Mouse (Mus musculus): ENCODE results near the gene Trmt2a.
A peak's percentile ranks its signal among the peaks of the same experiment; 100 is the strongest.

Gene Trmt2a

DNA sequence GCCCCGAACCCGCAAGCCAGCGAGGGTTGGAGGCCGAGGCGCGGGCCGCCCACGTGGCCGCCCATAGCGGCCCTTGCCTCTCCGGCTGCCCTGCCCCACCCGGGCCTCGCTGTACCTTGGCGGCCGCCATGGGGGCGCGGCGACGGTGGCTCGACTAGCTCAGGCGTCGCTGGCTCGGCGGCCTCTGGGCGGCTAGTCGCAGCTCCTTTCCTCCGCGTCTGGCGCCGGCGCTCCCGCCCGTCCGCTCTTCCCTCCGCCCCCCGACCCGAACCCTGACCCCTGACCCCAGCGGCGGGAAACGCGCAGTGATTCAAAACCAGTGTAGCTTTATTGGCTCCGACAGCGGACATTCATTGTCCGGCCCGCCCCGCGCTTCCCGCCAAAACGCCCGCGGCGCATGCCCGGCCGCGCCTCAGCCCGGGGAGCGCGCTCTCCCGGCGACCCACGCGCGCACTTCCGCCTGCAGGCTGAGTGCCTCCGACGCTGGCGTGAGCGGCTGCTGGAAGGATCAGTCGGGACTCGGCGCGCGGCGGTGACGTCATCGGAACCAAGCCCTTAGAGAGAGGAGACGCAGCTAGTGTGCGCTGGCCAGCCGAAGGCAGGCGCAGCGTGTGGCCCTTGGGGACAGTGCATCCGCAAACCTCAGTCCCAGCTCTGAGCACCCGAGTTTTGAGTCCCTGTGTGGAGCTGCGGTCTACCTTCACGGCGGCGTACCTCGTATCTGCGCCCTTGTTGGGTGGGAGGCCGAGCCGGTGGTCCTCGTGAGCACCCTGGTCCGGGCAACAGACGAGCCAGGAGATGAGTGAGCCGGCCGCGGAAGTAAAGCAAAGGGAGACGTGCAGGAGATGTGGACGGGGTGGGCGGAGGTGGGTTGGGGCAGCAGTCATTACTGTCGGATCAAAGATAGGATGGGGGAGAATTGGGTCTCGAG is at the start of gene Trmt2a, which contains the start of gene Ranbp1:
Trmt2a (plus strand) TSS at position 247 of the 931 bp plus-strand sequence.
Ranbp1 (minus strand) TSS at position 300 of the 931 bp plus-strand sequence.
- DNase-seq: peak; percentile 98 to 100

DNA sequence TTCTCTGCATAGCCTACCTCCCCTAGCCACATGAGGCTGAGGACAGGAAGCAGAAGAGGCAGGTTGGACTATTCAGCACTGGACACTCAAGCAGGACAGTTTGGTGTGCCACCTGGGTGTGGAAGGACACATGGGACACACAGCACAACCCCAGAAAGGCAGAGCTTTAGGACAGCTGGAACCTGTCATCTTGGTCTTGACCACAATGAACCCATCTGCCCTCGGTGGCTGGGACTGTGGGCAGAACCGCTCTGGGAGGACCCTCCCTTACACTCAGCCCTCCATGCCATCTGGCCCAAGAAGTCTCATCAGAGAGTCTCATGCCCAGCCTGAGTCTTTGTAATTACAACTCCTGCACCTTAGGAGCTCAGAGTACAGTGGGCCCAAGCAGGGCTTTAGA is 48.4 kb upstream of the Trmt2a start:
- DNase-seq: no peak

DNA sequence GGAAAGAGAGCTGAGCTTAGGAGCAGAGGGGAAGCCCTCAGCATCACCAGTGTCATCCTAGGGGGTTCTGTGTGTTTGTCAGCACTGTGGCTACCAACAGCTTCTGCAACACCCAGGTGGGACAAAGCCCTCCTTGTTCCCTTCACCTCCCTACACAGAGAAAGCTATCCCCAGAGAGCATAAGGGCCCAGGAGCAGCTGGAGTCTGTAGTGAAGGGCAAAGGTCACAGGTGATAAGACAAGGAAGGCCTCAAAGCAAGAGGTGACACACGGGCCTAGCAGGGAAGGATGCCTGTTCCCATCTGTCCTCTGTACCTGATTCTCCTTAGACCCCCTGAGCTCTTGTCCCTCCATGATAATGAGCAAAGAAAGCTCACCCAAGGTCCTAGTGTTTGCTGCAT is 46.9 kb upstream of the Trmt2a start:
- DNase-seq: no peak

DNA sequence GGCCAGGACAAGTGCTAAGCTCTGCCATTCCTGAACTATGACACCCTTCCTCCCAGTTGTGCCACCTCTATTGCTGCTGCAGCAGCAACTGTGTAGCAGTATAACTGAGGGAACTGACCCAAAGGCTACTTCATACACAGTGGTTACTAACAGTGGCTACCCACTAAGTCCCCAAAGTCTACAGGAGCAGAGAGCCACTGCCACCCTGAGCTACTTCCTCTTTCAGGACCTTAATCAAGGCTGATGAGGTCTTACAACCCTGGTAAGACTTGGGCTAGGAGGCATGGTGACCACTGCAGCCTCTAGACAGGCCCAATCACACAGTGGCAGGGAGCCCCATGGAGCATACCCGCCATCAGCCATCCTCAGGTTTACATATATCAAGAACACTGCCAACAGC is 46.4 kb upstream of the Trmt2a start:
- DNase-seq: no peak

DNA sequence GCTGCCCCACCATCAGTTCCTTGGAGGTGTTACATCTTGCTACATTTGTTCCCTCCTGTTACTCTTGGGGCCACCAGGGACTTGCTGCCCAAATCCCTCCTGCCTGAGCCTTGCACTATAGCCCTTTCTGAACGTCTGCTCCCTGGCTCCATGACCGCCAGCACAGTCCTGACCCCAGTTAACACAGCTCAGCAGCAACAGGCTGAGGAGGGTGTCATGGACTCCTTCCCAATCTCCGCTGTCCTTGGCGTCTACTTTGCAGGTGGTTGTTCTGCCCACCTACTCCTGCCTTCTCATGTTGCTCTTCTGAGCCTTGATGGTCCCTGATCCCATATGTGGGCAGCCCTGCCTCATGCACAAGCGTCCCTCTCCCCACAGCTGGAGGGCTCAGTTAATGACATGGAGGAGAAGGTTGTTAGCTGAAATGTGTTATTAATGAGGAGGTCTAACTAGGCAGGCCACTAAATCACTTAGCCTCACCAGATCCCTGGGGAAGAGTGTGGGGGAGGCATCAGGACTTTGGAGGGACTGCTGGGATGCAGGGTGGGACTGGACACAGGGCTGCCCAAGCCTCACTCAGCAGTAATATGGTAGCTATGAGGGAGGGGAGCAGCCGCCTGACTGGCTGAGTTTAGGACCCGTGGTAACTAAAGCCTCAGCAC is 44.9 kb upstream of the Trmt2a start:
- no peak for DNase-seq

DNA sequence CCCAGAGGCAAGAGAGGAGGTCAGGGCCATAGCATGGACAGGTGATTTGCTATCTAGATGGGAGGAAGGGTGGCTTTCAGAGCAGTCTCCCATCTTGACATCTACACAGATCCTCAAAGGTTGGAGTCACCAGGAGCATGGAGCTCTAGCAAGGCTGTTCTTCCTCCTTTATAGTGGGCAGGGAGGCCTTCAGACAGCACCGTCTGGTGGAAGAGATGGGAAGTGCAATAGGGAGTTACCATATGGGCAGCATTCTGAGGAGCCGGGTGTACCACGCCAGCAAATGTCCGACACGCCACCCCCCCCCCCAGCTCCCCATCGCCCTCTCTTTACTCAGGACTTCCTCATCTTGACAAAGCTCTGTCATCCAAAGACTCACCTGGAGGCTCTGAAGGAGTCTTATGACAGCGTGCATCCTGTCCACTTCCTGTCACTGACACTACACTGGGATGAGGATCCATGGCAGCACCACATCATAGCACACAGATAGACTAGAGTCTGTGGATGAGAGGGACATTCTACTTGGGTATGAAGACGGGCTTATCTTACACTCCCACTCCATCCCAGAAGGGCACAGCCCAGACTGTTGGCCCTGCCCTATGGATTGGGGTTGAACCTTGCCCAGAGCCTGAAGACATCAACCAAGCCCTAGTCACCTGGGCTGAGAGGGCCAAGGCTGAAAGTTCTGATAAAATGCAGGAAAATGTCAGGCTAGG is 37.6 kb upstream of the Trmt2a start:
- peak in 1 of 2 experiments; percentile 75 for DNase-seq

DNA sequence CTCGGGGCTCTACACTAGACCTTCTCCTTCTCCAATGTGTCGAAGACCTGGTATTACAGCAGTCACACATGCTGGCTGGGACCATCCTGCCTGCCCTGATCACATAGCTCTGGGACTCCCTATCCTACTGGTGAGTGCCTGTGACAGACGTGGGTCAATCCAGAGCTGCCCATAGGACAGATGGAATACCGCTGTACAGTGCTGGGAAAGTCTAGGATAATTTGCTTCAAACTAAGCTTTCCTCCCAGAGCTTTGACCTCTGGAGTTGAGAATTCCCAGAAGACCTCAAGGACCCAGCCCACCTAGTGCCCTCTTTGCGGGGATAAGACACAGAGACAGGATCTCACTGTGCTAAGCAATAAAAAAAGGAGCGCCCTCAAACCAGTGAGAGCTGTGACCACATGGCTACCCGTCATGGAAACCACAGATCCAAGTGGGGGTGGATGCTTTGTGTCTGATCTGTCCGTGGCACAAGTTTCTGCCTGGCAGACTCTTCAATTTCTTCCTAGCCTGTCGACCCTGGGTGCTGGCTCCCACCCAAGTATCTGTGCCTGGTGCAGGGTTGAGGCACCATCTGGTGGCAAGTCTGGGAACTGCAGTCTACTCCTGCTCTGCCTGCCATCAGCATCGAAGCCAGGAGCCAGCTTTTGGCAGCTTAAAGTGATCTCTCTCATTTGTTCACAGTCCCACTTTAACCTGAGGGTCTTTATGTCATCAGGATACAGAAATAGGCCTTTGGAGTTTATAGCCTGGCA is 36.9 kb upstream of the Trmt2a start:
- DNase-seq: peak; percentile 83 to 89

DNA sequence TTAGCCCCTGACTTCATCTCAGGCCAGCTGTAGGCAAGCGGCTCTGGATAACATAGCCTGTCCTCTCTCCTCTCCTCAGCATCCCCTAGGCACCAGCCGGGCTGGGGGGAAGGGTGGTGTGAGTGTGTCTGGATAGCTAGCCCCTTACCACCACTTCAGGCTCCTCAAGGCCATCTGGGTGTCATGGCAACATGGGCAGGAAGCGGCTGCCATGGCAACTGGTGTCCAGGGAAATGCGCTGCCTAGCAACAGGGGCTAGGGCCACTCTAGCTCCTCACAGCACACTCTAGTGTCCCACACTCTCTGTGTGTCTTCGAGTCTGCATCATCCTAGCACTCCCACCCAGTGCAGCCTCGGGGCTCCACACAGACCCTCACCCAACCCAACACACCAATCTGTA is 34.8 kb upstream of the Trmt2a start:
- DNase-seq: no peak

DNA sequence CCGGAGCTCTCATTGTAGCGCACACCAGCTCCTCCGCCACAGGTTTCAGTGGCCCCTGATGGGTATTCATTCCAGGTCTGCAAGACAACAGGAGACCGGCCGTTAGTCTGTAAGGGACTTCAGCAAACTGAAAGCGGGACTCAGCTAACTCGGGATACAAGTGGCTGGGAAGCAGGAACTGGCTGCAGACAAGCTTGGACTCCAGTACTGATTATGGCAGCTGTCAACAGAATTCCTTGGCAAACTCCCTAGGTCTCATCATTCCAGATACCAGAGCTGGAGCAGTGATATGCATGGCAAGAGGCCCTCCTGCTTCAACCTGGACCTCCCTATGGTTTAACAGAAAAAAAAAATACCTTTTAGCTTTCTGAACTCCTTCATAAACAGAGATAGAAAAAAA is 33.6 kb upstream of the Trmt2a start:
- DNase-seq: no peak

DNA sequence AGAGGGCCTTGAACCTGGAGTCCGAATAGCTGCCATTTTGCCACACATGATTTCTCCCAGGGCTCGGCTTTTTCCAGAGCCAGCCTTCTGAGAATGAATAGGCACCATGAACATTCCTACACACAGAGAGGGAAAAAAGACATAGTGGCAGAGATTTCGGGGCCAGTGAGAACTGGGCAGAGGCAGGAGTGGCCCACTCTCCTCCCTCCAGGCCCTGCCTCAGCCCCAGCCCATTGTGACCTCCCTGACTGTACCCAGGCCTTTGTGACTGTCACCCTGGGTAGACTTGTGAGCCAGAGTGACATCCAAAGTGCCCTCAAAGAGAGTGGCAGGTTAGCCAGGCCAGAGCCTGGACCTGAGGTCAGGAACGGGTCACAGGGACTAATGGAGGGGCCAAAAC is 30.9 kb upstream of the Trmt2a start, which contains the start of gene Ccdc188:
Ccdc188 (plus strand) TSS at position 301 of the 400 bp plus-strand sequence.
- DNase-seq: no peak

DNA sequence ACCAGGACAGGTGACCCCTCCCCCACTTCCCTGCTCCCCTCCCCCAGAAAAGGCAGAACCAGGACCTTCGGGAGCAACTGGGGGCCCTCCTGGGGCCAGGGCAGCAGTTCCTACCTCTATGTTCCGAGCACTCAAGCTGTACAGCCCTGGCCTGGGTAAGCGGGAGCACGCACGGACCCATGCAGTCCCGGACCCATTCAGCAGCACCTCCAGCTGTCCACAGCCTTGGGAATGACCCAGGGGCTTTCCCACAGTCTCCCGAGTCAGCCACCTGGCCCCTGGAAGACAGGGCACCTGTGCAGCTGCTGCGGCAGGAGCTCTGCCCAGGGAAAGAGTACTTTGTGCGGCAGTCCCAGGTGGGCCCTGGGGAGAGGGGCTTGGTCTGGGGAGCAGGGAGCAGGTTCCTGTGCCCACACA is 29.9 kb upstream of the Trmt2a start:
- no peak for DNase-seq

DNA sequence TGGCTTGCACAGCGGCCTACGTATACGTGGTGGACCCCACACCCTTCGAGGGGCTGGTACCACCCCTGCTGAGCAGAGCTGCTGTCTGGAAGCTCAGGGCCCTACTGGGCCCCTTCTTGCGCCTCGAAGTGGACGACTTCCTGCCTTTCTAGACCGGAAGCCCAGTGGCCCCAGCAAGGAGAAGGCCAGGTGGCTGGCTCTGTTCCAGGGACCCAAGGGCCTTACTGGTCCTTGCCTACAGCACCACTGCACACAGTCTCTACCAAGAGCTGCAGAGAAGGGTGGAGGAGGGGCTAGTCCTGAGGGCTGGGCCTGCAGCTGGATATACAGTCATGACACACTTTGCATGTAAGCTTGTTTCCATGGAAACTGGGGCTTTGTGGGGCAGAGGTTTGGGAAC is 28.5 kb upstream of the Trmt2a start:
- DNase-seq: peak; percentile 43 to 65

DNA sequence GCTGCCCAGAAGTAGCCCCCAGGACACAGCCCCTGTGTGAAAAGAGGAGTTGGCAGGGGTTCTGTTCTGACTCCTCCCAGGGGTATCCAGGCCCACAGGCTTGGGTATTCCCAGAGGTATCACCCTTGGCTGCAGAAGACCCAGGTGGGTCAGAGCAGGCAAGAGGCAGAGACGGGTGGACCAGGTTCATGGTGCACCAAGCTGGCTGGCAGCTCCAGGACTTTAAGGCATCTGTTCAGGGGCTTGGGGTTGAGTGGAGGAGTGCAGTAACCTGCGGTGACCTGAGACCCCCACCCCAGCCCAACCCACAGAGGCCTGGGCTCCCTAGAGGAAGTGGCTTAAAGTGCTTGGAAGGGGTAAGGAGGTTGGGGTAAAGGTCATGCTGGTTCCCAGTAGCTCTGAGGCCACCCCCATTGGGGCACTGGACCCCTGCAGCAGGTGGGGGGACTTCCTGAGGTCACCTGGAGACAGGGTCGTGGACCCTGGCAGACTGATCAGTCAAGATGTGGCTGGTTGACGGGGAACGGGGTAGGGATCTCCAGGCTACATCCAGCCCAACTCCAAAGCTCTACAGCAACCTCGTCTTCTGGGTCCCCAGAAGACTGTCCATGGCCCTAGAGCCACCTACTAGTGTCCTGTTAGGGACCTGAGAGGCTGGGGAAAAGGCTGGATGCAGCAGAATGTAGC is 27.5 kb upstream of the Trmt2a start:
- DNase-seq: no peak

DNA sequence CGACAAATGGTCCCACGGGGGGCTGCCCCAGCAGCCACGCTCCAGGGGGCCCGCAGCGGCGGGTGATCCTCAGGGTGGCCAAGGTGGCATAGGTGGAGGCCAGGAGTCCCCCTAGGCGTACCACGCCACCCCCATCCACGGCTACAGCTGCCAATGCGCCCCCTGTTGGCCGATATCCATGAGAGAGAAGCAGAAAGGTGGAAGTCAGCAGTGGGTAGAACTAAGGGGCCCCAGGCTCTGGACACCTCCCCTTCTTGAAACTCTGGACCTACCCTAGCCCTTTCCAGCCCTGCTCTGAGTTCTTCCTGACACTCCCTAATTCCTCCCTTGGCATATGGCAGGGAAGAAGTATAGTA is 27.0 kb upstream of the Trmt2a start:
- no peak for DNase-seq

DNA sequence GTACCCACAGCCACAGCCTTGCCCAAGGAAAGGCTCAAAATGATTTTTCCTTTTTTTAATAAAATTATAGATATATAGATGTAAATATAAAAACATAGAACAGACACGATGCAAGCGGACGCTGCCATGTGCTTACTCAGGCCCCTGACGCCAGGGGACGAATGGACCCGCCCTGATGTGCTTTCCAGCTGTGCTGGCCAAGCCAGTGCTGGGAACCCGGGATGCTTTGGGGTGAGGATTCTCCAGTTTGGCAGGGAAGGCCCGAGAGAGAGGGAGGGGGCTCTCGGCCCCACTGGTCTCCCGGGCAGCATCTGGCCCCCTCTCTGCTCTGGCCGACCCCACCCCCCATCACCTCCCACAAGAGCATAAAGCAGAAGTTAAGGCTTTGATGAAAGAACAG is 26.3 kb upstream of the Trmt2a start:
- DNase-seq: no peak

DNA sequence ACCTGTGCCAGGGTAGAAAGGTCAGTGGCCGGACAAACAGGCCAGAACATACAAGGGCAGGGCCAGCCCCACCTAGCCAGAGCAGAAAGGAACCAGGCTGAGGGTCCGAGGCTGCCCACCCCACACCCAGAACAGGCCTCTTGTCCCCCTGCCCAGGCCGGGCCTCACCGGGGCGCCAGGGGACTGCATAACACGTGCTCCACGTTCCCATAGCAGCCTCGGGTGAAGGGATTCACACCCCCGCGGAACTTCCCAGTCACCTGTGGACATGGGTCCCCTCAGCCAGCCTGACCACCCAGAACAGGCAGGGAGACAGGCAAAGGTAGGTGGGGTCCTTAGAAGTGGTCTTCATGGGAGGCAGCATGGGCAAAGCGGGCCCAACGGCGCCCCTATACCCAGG is 21.3 kb upstream of the Trmt2a start:
- no peak for DNase-seq

DNA sequence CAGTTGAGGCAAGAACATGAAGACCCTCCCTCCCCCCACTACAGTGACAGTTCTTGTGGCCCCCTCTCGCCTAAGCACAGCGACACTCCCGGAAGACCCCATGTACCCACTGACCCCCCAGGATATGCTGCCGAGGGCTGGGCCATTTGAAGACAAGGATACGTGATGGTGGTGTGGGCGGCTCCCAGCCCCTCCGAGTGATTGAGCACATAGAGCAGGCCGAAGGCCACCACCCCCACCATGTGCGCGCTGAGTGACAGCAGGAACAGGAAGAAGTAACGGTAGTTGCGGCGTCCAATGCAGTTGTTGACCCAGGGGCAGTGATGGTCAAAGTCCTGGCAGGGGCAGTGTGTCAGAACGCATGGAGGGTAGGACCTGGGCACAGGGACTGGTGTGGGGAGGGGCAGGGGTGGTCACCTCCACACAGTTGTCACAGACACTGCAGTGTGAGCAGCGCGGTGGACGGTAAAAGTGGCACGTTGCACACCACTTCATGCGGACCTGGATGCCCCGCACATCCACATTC is 20.5 kb upstream of the Trmt2a start:
- DNase-seq: no peak

DNA sequence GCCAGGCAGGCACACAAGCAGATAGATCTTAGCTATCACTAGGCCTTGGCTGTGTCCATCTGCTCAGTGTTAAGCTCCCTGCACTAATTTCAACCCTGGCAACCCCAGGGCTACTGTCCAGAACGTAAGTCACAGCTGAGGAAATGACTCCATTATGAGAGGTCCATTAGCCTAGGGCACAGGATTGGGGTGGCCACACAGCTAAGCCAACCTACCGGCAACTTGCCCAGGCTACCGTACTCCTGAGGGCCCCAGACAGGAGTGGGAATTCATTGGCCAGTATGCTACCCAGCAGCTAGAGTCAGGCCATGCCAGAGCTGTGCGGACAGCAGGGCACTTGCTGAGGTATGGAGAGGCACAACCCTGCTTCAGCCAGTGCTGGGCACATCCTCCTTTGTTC is 19.6 kb upstream of the Trmt2a start:
- DNase-seq: peak in 1 of 2 experiments; percentile 20

DNA sequence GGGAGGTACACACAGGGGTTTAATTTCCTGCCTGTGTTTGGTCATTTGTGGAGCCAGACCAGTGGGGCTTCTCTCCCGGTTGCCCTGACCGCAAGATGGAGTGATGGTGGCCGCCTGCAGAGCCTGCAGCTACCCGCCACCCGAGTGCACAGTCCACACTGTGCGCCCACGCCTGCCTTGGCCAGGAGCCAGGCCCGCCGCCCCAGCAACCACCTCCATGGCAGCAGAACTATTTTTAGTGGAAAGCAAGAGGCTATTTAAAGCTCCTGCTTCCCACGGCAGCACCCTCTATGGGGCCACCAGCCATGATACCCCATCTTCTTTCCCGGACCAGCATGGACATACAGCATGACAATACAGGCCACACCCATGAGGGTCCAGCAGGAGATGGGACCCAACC is 18.9 kb upstream of the Trmt2a start:
- DNase-seq: peak in 1 of 2 experiments; percentile 39

DNA sequence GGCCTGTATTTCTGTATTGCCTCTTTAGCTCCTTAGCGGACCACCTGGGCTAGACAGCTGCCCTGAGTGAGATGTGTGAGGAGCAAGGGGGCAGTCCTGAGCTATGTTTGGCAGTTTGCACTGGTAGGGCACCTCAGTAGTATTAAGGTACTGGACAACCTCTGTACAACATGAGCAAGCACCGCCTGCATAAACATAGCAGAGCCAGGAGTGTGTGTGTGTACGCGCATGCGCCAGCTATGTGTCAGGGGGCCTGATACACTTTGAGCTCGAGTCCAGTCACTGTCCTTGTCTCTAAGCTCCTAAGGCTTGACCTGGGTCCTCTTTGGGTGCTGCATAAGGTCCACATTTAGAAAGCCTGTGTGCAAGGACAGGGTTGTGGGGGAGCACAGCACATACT is 17.9 kb upstream of the Trmt2a start:
- DNase-seq: peak in 1 of 2 experiments; percentile 15

DNA sequence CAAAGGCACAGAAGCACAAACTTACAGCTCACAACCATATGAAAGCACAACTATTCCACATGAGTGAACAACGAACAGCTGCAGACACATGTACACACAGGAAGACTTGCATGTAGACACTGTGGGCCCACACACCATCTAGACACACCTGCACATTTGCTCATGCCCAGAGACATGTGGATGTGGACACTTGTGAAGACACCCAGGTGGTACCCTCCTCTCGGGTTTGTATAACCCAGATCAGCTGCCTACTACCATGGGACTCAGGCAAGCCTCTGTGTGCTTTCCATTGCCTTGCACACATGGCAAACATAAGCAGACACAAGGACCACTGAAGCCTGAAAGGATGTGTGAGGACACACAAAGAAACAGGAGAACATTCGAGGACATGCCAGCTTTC is 17.4 kb upstream of the Trmt2a start:
- peak in 1 of 2 experiments; percentile 14 for DNase-seq

DNA sequence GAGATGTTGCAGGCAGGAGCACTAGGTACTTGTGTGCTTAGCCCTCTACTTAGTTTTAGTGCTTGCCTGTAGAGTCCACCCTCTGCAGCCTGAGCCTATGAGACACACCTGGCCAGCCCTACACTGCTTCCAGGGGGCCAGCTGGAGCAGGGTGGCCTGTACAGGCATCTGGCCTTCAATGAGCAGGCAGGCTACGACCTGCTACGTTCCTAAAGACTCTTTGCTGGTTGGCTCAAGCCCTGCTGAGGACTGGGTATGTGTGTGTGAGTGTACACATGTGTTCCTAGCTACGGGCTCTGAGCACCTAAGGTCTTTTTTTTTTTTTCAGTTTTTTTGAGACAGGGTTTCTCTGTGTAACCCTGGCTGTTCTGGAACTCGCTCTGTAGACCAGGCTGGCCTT is 17.0 kb upstream of the Trmt2a start:
- DNase-seq: peak in 1 of 2 experiments; percentile 15
